Mouse (Mus musculus) NIH3T3 (cell line): ENCODE results near the gene 5730522E02Rik.
A peak's percentile ranks its signal among the peaks of the same experiment; 100 is the strongest.

Experiments
- DNase-seq: peaks from one replicate; pipeline ENCODE4 v3.0.0-alpha.2; 2012; ENCODE audit warnings: low read depth

5730522E02Rik gene

GRCm38 (mm10) chr11:25997469-25997868 lies 213.1 kb downstream of the 5730522E02Rik start:
- DNase-seq = no peak

GRCm38 (mm10) chr11:25994128-25994527 lies 216.4 kb downstream of the 5730522E02Rik start:
- DNase-seq = no peak

GRCm38 (mm10) chr11:25992216-25992615 lies 218.3 kb downstream of the 5730522E02Rik start:
- DNase-seq = no peak

GRCm38 (mm10) chr11:25978736-25979276 lies 231.8 kb downstream of the 5730522E02Rik start:
- no peak for DNase-seq

GRCm38 (mm10) chr11:25941504-25941903 lies 269.1 kb downstream of the 5730522E02Rik start:
- no peak for DNase-seq

- no peak for DNase-seq
Measured at GRCm38 (mm10) chr11:25940716-25941294, 269.8 kb downstream of the 5730522E02Rik start.

DNA sequence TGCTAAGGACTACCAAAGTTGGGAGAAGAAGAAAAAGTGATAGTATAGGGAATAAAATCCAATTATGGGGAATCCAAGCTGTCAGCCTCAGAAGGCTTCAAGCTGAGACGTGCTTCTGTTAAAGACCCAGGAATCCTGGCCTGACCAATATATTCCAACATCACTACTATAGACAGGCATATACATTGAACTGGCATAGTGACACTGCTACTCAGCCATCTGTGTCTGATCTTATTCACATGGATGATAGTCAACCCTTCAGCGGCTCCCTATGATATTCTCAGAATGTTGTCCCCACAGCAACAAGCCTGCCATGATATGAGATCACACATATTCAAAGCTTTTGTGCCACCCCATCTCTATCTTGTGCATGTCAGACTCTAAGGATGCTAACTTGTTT lies 284.3 kb downstream of the 5730522E02Rik start:
- no peak for DNase-seq

GRCm38 (mm10) chr11:25902321-25902720 lies 308.2 kb downstream of the 5730522E02Rik start:
- no peak for DNase-seq

GRCm38 (mm10) chr11:25901666-25902065 lies 308.9 kb downstream of the 5730522E02Rik start:
- DNase-seq = no peak

GRCm38 (mm10) chr11:25893906-25894305 lies 316.7 kb downstream of the 5730522E02Rik start:
- DNase-seq = no peak

- no peak for DNase-seq
Measured at GRCm38 (mm10) chr11:25872983-25873382, 337.6 kb downstream of the 5730522E02Rik start.

GRCm38 (mm10) chr11:25872317-25872716 lies 338.2 kb downstream of the 5730522E02Rik start:
- no peak for DNase-seq

- DNase-seq = no peak
Measured at GRCm38 (mm10) chr11:25866292-25866691, 344.3 kb downstream of the 5730522E02Rik start.

DNA sequence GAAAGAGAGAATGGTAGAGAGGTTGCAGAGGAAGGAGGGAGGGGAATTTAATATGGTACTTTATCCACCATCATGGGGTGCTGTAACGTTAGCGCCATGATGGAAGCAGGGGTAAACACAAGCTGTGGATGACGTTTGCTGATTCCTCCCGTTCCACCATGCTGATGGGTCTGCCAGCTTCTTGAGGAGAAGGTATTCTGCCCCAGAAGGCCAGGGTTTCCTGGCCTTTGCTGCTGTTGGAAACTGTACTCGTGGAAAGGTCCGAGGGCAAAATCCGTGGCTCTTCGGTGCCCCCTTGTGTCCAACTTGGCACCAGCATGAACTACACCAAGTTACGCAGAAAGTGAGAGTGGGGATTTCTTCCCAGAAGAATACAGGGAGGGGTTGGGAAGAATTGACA lies 347.9 kb downstream of the 5730522E02Rik start:
- peak; percentile 58 for DNase-seq

DNA sequence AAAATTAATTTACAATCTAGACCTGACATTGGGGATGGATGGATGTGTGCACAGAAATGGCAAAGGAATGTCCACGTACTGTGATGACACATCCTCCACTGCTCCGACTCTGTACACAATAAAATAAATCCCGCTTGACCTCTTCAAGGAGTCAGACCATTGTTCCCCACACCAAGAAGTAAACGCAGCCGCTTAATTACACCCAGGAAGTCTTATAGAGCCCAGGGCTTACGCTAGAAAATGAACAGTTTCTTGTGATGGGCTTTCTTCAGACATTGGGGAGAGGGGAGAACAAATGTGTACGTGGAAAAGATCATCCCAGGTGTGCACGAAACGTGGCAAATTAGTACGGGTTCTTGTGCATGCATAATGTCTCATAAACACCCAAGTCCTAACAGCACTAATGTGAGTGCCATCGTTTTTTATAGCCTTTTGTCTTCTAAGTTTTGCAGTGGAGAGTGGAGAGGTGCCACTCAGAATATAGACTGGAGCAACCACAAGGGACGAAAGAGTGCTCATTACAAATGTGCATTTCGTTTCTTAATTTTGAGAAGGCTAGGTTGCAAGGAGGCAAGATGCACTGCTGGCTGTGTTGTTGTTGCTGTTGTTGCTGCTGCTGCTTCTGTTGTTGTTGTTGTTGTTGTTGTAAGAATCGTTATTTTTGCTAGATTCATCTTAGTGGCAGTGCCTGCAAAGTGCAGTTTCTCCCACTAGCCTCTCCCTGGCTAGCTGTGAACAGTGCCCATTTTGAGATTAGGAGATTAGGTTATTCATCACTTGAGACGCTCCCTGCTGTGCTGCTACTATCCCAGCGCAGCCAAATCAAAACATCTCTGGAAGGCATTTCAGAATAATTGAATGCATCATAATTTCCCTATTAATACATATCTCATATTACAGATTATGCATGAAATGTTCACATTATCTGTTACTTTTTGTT lies 353.7 kb downstream of the 5730522E02Rik start:
- DNase-seq = no peak

GRCm38 (mm10) chr11:25855794-25856193 lies 354.8 kb downstream of the 5730522E02Rik start:
- DNase-seq = no peak

- DNase-seq = no peak
Measured at GRCm38 (mm10) chr11:25854216-25854615, 356.3 kb downstream of the 5730522E02Rik start.

GRCm38 (mm10) chr11:25853032-25853431 lies 357.5 kb downstream of the 5730522E02Rik start:
- DNase-seq = no peak

DNA sequence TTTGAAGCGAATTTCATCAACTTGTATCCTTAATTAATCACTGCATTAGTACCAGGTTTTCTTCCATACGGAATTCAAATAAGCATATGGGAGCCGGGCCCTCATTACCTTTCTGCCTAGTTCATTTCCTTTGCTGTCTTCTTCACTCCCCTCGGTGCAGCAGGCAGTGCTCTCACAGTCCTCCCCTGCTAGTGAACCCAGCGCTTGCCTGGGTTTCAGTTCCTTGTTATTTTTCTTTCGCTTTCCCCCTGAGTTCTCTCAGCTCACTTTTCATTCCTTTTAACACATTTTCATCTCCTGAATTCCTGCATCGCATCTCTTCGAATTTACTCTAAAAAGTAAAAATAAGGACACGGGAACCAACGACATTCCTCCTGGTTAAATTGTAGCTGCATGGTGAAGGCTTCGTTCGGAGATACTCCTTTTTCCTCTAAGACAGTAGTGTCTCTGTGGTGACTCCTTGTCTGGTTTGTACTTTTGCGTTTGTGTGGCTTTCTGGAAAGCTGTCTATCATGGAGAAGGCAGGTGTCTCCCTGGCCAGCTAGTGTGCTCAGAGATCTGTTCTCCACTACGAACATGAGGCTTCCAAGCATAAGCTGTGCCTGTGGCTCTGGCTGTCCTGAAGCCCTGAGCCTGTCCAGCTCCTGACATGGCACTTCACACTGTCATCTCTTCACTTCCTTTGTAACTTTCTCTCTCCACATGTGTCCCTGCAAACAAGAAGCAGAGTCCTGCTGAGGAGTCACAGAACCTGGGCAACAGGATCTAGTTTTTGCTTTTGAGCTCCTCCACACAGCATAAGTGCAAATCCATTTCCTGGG lies 361.5 kb downstream of the 5730522E02Rik start:
- DNase-seq = no peak

- no peak for DNase-seq
Measured at GRCm38 (mm10) chr11:25838451-25838850, 372.1 kb downstream of the 5730522E02Rik start.

GRCm38 (mm10) chr11:25819789-25820188 lies 390.8 kb downstream of the 5730522E02Rik start:
- no peak for DNase-seq

- no peak for DNase-seq
Measured at GRCm38 (mm10) chr11:25813446-25813845, 397.1 kb downstream of the 5730522E02Rik start.
